Mouse (Mus musculus) forebrain, embryonic 11.5 days (tissue): ENCODE measurements around the gene Gart. TPM values are rescaled to one million over a fixed set of nuclear protein-coding genes. Genes with fewer than 3 reads are reported as not detected.

Experiments used
- ATAC-seq: fragments of 200-750 bp; cut with Nextera tagmentation; replicated peaks from 2 replicates; pipeline ENCODE4 v1.8.0; 2017; ENCODE audit warnings: moderate TSS enrichment; ENCODE audit not compliant: low FRiP score
- DNase-seq: peaks from one replicate; pipeline ENCODE4 v3.0.0-alpha.2; 2017; ENCODE audit warnings: low spot score
- H3K27ac ChIP-seq: fragments of 300-500 bp; sonication (generic); 2 replicates; pipeline ENCODE4 v1.5.1; 2014; ENCODE audit warnings: low read depth, low read length
- H3K27me3 ChIP-seq: fragments of 300-500 bp; sonication (generic); 2 replicates; pipeline ENCODE4 v1.6.1; 2014; ENCODE audit warnings: mild to moderate bottlenecking, low read length, mixed read lengths; ENCODE audit not compliant: control insufficient read depth, insufficient read depth
- H3K36me3 ChIP-seq: fragments of 300-500 bp; sonication (generic); 2 replicates; pipeline ENCODE4 v1.6.1; 2014; ENCODE audit warnings: mild to moderate bottlenecking, low read length, moderate library complexity, mixed read lengths; ENCODE audit not compliant: control insufficient read depth, insufficient read depth
- H3K4me1 ChIP-seq: fragments of 300-500 bp; sonication (generic); replicated peaks from 2 replicates; pipeline ENCODE4 v1.6.1; 2014; ENCODE audit warnings: low read length, mixed read lengths; ENCODE audit not compliant: control insufficient read depth, insufficient read depth
- H3K4me2 ChIP-seq: fragments of 300-500 bp; sonication (generic); 2 replicates; pipeline ENCODE4 v1.6.1; 2014; ENCODE audit warnings: low read depth, mild to moderate bottlenecking, low read length, moderate library complexity, mixed read lengths; ENCODE audit not compliant: severe bottlenecking
- H3K4me3 ChIP-seq: fragments of 300-500 bp; sonication (generic); 2 replicates; pipeline ENCODE4 v1.5.1; 2014; ENCODE audit warnings: low read depth, low read length
- H3K9ac ChIP-seq: fragments of 300-500 bp; sonication (generic); 2 replicates; pipeline ENCODE4 v1.6.1; 2014; ENCODE audit warnings: low read length
- H3K9me3 ChIP-seq: fragments of 300-500 bp; sonication (generic); 2 replicates; pipeline ENCODE4 v1.6.1; 2016; ENCODE audit warnings: low read length, mixed read lengths; ENCODE audit not compliant: control insufficient read depth
- WGBS: fragments of 180-500 bp; shearing (Covaris S2); extraction: QIAGEN DNeasy Blood & Tissue Kit; methylation state at CpG from one replicate; pipeline ENCODE4 v1.1.7; 2014; 5-methylcytosine and 5-hydroxymethylcytosine counted together
- polyA plus RNA-seq: library from polyadenylated mRNA; unstranded; fragments of >200 nt; fragmentation: Nextera tagmentation; extraction: Ambion mirVana; gene quantifications from 2 replicates; pipeline ENCODE4 v1.2.1, GENCODE M21; 2014

Gene Gart
- polyA plus RNA-seq, 1 experiment from 2014 or later = 145 TPM

DNA sequence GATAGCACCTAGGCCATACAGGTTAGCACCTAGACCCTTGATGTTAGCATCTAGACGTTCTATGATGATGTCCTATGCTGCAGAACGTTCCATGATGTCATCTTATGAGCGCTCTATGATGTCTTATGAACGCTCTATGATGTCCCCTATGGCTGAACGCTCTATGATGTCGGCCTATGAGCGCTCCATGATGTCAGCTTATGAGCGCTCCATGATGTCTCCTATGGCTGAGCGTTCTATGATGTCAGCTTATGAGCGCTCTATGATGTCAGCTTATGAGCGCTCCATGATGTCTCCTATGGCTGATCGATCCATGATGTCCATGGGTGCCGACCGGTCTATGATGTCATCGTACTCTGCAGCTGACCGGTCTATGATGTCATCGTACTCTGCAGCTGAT is 10.5 kb upstream of the Gart start:
- no peak for ATAC-seq
- Histone ChIP-seq H3K9ac (no peak overlapping the region), H3K36me3 (peaks cover 62% of the 10 kb centered on the region), H3K4me3 (no peak overlapping the region), H3K27ac (no peak overlapping the region), H3K9me3 (no peaks in the 10 kb centered on the region), H3K4me2 (no peak overlapping the region), H3K4me1 (no peaks in the 10 kb centered on the region), H3K27me3 (no peaks in the 10 kb centered on the region)
- WGBS = 98% methylated on average over 17 of the region's 17 CpGs
- no peak for DNase-seq

DNA sequence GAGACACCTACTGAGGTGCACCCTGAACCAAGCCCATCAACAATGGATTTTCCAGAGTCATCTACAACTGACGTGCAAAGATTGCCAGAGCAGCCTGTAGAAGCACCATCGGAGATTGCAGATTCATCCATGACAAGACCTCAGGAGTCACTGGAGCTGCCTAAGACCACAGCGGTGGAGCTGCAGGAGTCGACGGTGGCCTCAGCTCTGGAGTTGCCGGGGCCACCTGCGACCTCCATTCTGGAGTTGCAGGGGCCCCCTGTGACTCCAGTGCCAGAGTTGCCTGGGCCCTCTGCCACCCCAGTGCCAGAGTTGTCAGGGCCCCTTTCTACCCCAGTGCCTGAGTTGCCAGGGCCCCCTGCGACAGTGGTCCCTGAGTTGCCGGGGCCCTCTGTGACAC is 8.5 kb upstream of the Gart start:
- ATAC-seq (no peak), DNase-seq (no peak)
- H3K4me1 ChIP-seq = no peaks in the 10 kb centered on the region
- no peak overlapping the region for H3K9ac ChIP-seq
- H3K9me3 ChIP-seq = no peaks in the 10 kb centered on the region
- H3K27ac ChIP-seq = no peak overlapping the region
- WGBS = 97% methylated on average over 9 of the region's 9 CpGs
- no peak overlapping the region for H3K4me3 ChIP-seq
- H3K27me3 ChIP-seq = no peaks in the 10 kb centered on the region
- H3K36me3 ChIP-seq = peaks cover 67% of the 10 kb centered on the region
- no peak overlapping the region for H3K4me2 ChIP-seq

DNA sequence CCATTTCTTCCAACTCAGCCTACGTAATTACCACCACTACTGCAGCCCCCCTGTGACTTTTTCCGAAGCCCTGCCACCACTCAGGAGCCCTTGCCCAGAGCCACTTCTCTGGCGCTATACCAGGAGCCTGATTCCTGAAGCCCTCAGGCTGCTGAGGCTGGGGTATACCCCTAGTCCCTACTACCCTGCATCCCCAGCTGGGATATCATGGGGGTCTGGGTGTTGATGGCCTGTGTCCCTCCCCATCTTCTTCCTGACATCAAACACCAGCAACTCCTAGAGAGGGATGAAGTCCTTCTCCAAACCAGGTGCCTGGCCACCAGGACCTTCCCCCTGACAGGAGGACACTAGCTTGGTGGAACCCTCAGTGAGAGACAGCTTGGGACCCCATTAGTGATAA is 5.4 kb upstream of the Gart start:
- WGBS = 93% methylated on average over 3 of the region's 3 CpGs
- no peak overlapping the region for H3K27ac ChIP-seq
- peaks cover 36% of the 10 kb centered on the region for H3K36me3 ChIP-seq

DNA sequence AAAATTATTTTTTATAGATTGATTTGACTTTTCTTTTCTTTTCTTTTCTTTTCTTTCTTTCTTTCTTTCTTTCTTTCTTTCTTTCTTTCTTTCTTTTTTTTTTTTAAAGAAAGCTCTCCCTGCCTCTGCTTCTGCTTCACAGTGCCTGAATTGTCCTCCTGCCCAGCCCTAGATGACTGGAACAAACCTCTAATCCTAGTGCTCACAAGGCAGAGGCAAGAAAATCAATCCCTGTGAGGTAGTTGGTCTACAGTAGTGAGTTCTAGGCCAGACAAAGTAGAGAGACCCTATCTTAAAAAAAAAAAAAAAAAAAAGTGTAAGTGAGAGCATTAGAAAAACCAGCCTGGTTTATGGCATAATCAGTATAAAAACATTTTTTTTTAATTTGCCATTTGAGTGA is 3.0 kb upstream of the Gart start:
- Histone ChIP-seq H3K4me3 (no peak overlapping the region), H3K4me2 (no peak overlapping the region)
- no peak for ATAC-seq

More for the DNA sequence above, 5.4 kb upstream of the Gart start:
- Histone ChIP-seq H3K4me2 (no peak overlapping the region), H3K9ac (no peak overlapping the region), H3K27me3 (no peaks in the 10 kb centered on the region), H3K4me3 (no peak overlapping the region), H3K4me1 (no peaks in the 10 kb centered on the region), H3K9me3 (no peaks in the 10 kb centered on the region)
- ATAC-seq (no peak), DNase-seq (no peak)

DNA sequence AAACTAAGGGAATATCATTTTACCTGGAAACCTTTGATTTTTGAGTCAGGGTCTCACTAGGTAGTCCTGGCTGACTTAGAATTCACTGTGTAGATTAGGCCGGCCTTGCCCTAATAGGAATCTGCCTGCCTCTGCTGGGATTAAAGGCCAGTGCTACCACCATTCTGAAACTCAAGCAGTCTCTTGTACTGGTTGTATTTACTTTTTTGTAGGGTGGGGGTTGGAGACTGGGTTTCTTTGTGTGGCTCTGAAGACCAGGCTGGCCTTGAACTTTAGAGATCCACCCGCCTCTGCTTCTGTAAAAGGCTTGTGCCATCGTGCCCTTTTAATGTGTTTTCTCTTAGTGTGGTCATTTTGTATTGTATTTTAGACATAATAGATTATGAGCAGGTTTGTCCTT is 2.5 kb upstream of the Gart start:
- Histone ChIP-seq H3K4me1 (no peaks in the 10 kb centered on the region), H3K36me3 (peaks cover 10% of the 10 kb centered on the region; the same call in 1 of the 2 replicates), H3K4me2 (peak overlapping the region; percentile 41), H3K9ac (no peak overlapping the region; the same call in 1 of the 2 replicates), H3K9me3 (no peaks in the 10 kb centered on the region), H3K4me3 (peak overlapping the region; percentile 67), H3K27me3 (no peaks in the 10 kb centered on the region), H3K27ac (no peak overlapping the region)
- no peak for ATAC-seq
- WGBS = 67% methylated on average over 3 of the region's 3 CpGs
- DNase-seq = no peak

More for the DNA sequence above, 3.0 kb upstream of the Gart start:
- no peaks in the 10 kb centered on the region for H3K27me3 ChIP-seq
- H3K36me3 ChIP-seq = peaks cover 14% of the 10 kb centered on the region; the same call in 1 of the 2 replicates
- H3K27ac ChIP-seq = no peak overlapping the region
- no peaks in the 10 kb centered on the region for H3K9me3 ChIP-seq
- no peaks in the 10 kb centered on the region for H3K4me1 ChIP-seq
- no peak for DNase-seq
- no peak overlapping the region for H3K9ac ChIP-seq

DNA sequence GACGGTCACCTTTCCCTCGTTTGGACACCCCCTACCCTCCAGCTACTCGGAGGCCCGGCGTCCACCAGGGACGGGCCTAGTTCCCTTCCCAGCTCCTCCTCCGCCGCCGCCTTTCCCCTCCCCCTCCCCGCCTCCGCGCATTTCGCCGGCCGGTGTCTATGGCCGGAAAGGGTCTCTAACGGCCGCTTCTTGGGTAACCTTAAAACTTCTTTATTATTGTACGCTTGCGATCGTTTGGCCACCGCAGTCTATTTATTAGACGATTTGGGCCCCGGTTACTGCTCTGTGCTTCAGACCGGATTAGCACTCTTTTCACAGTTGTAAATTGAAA is 1.4 kb upstream of the Gart start:
- no peaks in the 10 kb centered on the region for H3K4me1 ChIP-seq
- peak overlapping the region; percentile 89; the same call in 1 of the 2 replicates for H3K27ac ChIP-seq
- WGBS = under 1% methylated on average over 25 of the region's 25 CpGs
- H3K9me3 ChIP-seq = no peaks in the 10 kb centered on the region
- peak overlapping the region; percentile 41 for H3K4me2 ChIP-seq
- H3K9ac ChIP-seq = peak overlapping the region; percentile 84
- H3K4me3 ChIP-seq = peak overlapping the region; percentile 67
- ATAC-seq = peak; percentile 77
- peak; percentile 90 for DNase-seq
- no peaks in the 10 kb centered on the region for H3K27me3 ChIP-seq
- H3K36me3 ChIP-seq = peaks cover 8% of the 10 kb centered on the region; the same call in 1 of the 2 replicates

DNA sequence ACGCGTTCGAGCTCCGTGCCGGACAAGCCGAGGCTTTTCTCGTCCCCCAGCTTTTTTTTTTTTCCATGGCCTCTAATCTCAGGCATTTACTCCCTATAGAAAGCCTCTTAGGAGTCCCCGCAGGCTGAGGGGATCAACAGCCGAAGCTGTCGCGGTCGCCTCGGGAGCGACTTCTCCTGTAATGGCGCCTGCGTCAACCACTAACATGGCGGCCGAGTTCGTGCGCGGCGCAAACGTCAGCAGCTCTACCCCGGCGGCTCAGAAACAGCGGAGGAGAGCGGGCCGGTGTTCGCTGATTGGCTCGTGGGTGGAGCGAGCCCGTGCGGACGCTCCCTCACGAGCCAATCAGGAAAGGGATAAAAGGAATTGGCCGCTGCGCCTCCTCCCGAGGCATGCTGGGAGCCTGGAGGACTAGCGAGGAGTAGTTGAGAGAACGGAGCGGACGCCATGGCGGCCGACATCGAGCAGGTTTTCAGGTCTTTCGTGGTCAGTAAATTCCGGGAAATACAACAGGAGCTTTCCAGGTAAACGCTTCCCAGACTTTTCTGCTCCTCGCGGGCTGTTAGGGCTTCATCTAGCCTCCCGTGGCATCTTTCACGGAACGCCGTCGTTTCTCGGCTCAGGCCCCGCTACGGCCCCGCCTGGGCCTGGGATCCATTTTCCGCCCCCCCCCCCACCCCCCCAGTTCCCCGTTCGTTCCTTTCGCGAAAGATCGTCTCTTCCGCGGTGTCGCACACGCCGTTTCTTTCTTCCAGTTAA is 888 bp upstream of the Gart start, which contains the start of gene Son:
Gene Son, plus strand, starts transcription at position 46 of the 759 bp plus-strand sequence.
- peak; percentile 96 for ATAC-seq
- Histone ChIP-seq H3K4me3 (peak within 1 kb of the TSS; percentile 67), H3K4me2 (peak within 1 kb of the TSS; percentile 99), H3K36me3 (peaks cover 8% of the 10 kb centered on the region; the same call in 1 of the 2 replicates), H3K27ac (peak within 1 kb of the TSS; percentile 95), H3K9me3 (no peaks in the 10 kb centered on the region), H3K4me1 (no peaks in the 10 kb centered on the region), H3K27me3 (no peaks in the 10 kb centered on the region), H3K9ac (peak within 1 kb of the TSS; percentile 84)
- under 1% methylated on average over 69 of the region's 70 CpGs for WGBS
- peak; percentile 98 for DNase-seq

DNA sequence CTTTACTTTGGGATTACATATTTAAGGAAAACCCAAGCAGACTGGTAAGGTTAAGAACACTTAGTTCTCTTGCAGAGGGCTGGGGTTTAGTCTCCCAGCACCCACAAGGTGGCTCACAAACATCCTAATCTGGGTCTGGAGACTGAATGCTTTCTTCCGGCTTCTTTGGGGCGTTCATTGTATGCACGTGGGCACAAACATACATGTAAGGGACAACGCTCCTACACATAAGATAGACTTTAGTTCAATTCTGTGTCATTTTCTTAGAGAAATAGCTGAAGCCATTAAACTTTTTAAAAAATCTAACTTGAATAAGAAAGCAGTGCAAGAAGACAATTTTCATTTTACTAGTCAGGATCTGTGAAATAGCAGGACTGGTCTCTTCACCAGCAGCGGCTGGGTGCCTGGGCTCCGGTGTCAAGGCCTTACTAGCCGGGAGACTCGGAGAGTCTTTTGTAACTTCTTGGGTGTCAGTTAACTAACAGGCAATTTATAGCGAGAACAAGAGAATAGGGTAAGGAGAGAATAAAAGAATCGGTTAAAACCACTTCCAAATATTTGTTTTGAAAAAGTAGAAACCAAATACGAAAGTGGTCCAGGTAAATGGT is 653 bp downstream of the Gart start:
- H3K4me3 ChIP-seq = peak overlapping the region; percentile 67
- H3K4me1 ChIP-seq = no peaks in the 10 kb centered on the region
- no peak for ATAC-seq
- H3K4me2 ChIP-seq = peak overlapping the region; percentile 99
- DNase-seq = no peak
- no peak overlapping the region; the same call in 1 of the 2 replicates for H3K27ac ChIP-seq
- H3K27me3 ChIP-seq = no peaks in the 10 kb centered on the region
- H3K9ac ChIP-seq = peak overlapping the region; percentile 58
- no peaks in the 10 kb centered on the region for H3K9me3 ChIP-seq
- H3K36me3 ChIP-seq = peaks cover 2% of the 10 kb centered on the region; the same call in 1 of the 2 replicates
- 2% methylated on average over 11 of the region's 11 CpGs for WGBS
